Mouse (Mus musculus): ENCODE data around the gene Olfr1118. TPM values are rescaled to one million over a fixed set of nuclear protein-coding genes. Genes with fewer than 3 reads are reported as not detected.
"Not testable (repeated sequence)": the region's sequence is repeated elsewhere in the genome, so short reads cannot be mapped to it uniquely, and the experiment has no call there.

Olfr1118 gene
- total RNA-seq (2015; ENCODE audit: low replicate concordance) (not detected in 2 replicates), total RNA-seq (2017; ENCODE audit: low replicate concordance) (not detected in 2 replicates)

GRCm38 (mm10) chr2:87307281-87307680, at the start of gene Olfr1118:
Gene Olfr1118 (plus strand): TSS chr2:87307581.
- ATAC-seq (replicated peaks; ENCODE audit: low FRiP score, poor library complexity, severe bottlenecking), result no peak

GRCm38 (mm10) chr2:87267234-87267633, 40.1 kb upstream of the Olfr1118 start, which contains the start of gene Olfr1116:
Gene Olfr1116 (plus strand): TSS chr2:87267534.
- no peak for ATAC-seq (replicated peaks; ENCODE audit: low FRiP score, poor library complexity, severe bottlenecking)

- not testable (repeated sequence) for ATAC-seq (replicated peaks; ENCODE audit: low FRiP score, poor library complexity, severe bottlenecking)
Measured at GRCm38 (mm10) chr2:87293977-87294376, 13.4 kb upstream of the Olfr1118 start.

- ATAC-seq (replicated peaks; ENCODE audit: low FRiP score, poor library complexity, severe bottlenecking), result no peak
Measured at GRCm38 (mm10) chr2:87354515-87354914, 47.1 kb downstream of the Olfr1118 start, which contains the start of gene Olfr1120. Gene Olfr1120 (plus strand): TSS chr2:87354815.

GRCm38 (mm10) chr2:87360121-87360520, 52.7 kb downstream of the Olfr1118 start:
- ATAC-seq (replicated peaks; ENCODE audit: low FRiP score, poor library complexity, severe bottlenecking), result not testable (repeated sequence)

Other genes starting within 250 kb of the Olfr1118 start
- gene Olfr1107, start 231.8 kb upstream of the Olfr1118 start, total RNA-seq (2015; ENCODE audit: low replicate concordance), result not detected in 2 replicates
- not detected in 2 replicates for gene Olfr1107, start 231.8 kb upstream of the Olfr1118 start, total RNA-seq (2017; ENCODE audit: low replicate concordance)
- not detected in 2 replicates for gene Olfr1109, start 211.6 kb upstream of the Olfr1118 start, total RNA-seq (2015; ENCODE audit: low replicate concordance)
- not detected in 2 replicates for gene Olfr1109, start 211.6 kb upstream of the Olfr1118 start, total RNA-seq (2017; ENCODE audit: low replicate concordance)
- not detected in 2 replicates for gene Olfr259, start 193.0 kb upstream of the Olfr1118 start, total RNA-seq (2015; ENCODE audit: low replicate concordance)
- not detected in 2 replicates for gene Olfr259, start 193.0 kb upstream of the Olfr1118 start, total RNA-seq (2017; ENCODE audit: low replicate concordance)
- gene Olfr1110, start 167.3 kb upstream of the Olfr1118 start, total RNA-seq (2015; ENCODE audit: low replicate concordance), result not detected in 2 replicates
- not detected in 2 replicates for gene Olfr1110, start 167.3 kb upstream of the Olfr1118 start, total RNA-seq (2017; ENCODE audit: low replicate concordance)
- not detected in 2 replicates for gene Olfr1111, start 155.0 kb upstream of the Olfr1118 start, total RNA-seq (2015; ENCODE audit: low replicate concordance)
- not detected in 2 replicates for gene Olfr1111, start 155.0 kb upstream of the Olfr1118 start, total RNA-seq (2017; ENCODE audit: low replicate concordance)
- not detected in 2 replicates for gene Olfr1112, start 119.8 kb upstream of the Olfr1118 start, total RNA-seq (2015; ENCODE audit: low replicate concordance)
- gene Olfr1112, start 119.8 kb upstream of the Olfr1118 start, total RNA-seq (2017; ENCODE audit: low replicate concordance), result not detected in 2 replicates
- not detected in 2 replicates for gene Olfr1113, start 98.6 kb upstream of the Olfr1118 start, total RNA-seq (2015; ENCODE audit: low replicate concordance)
- gene Olfr1113, start 98.6 kb upstream of the Olfr1118 start, total RNA-seq (2017; ENCODE audit: low replicate concordance), result not detected in 2 replicates
- gene Olfr1115, start 59.6 kb upstream of the Olfr1118 start, total RNA-seq (2015; ENCODE audit: low replicate concordance), result not detected in 2 replicates
- gene Olfr1115, start 59.6 kb upstream of the Olfr1118 start, total RNA-seq (2017; ENCODE audit: low replicate concordance), result not detected in 2 replicates
- gene Olfr1116, start 40.0 kb upstream of the Olfr1118 start, total RNA-seq (2015; ENCODE audit: low replicate concordance), result not detected in 2 replicates
- not detected in 2 replicates for gene Olfr1116, start 40.0 kb upstream of the Olfr1118 start, total RNA-seq (2017; ENCODE audit: low replicate concordance)
- gene Olfr1120, start 47.2 kb downstream of the Olfr1118 start, total RNA-seq (2015; ENCODE audit: low replicate concordance), result not detected in 2 replicates
- not detected in 2 replicates for gene Olfr1120, start 47.2 kb downstream of the Olfr1118 start, total RNA-seq (2017; ENCODE audit: low replicate concordance)
- gene Olfr1121, start 62.3 kb downstream of the Olfr1118 start, total RNA-seq (2015; ENCODE audit: low replicate concordance), result not detected in 2 replicates
- not detected in 2 replicates for gene Olfr1121, start 62.3 kb downstream of the Olfr1118 start, total RNA-seq (2017; ENCODE audit: low replicate concordance)
- gene Olfr1122, start 78.3 kb downstream of the Olfr1118 start, total RNA-seq (2015; ENCODE audit: low replicate concordance), result not detected in 2 replicates
- gene Olfr1122, start 78.3 kb downstream of the Olfr1118 start, total RNA-seq (2017; ENCODE audit: low replicate concordance), result not detected in 2 replicates
- not detected in 2 replicates for gene Olfr1123, start 109.1 kb downstream of the Olfr1118 start, total RNA-seq (2015; ENCODE audit: low replicate concordance)
- not detected in 2 replicates for gene Olfr1123, start 109.1 kb downstream of the Olfr1118 start, total RNA-seq (2017; ENCODE audit: low replicate concordance)
- not detected in 2 replicates for gene Olfr1124, start 122.7 kb downstream of the Olfr1118 start, total RNA-seq (2015; ENCODE audit: low replicate concordance)
- gene Olfr1124, start 122.7 kb downstream of the Olfr1118 start, total RNA-seq (2017; ENCODE audit: low replicate concordance), result not detected in 2 replicates
- gene Olfr1126, start 146.4 kb downstream of the Olfr1118 start, total RNA-seq (2015; ENCODE audit: low replicate concordance), result not detected in 2 replicates
- not detected in 2 replicates for gene Olfr1126, start 146.4 kb downstream of the Olfr1118 start, total RNA-seq (2017; ENCODE audit: low replicate concordance)
- gene Pramel7, start 189.5 kb downstream of the Olfr1118 start, total RNA-seq (2015; ENCODE audit: low replicate concordance), result not detected in 2 replicates
- not detected in 2 replicates for gene Pramel7, start 189.5 kb downstream of the Olfr1118 start, total RNA-seq (2017; ENCODE audit: low replicate concordance)
- gene Pramel6, start 199.0 kb downstream of the Olfr1118 start, total RNA-seq (2015; ENCODE audit: low replicate concordance), result not detected in 2 replicates
- not detected in 2 replicates for gene Pramel6, start 199.0 kb downstream of the Olfr1118 start, total RNA-seq (2017; ENCODE audit: low replicate concordance)
- not detected in 2 replicates for gene Olfr153, start 224.2 kb downstream of the Olfr1118 start, total RNA-seq (2015; ENCODE audit: low replicate concordance)
- gene Olfr153, start 224.2 kb downstream of the Olfr1118 start, total RNA-seq (2017; ENCODE audit: low replicate concordance), result not detected in 2 replicates
- gene Olfr1128, start 238.0 kb downstream of the Olfr1118 start, total RNA-seq (2015; ENCODE audit: low replicate concordance), result not detected in 2 replicates
- not detected in 2 replicates for gene Olfr1128, start 238.0 kb downstream of the Olfr1118 start, total RNA-seq (2017; ENCODE audit: low replicate concordance)

All from erythroid progenitor cell, adult 5-6 weeks (primary cell).